Mouse (Mus musculus): Measurements from ENCODE around the gene Spin2f. TPM values are rescaled to one million over a fixed set of nuclear protein-coding genes. Genes with fewer than 3 reads are reported as not detected.
"Not testable (repeated sequence)": the region's sequence is repeated elsewhere in the genome, so short reads cannot be mapped to it uniquely, and the experiment has no call there.

The Spin2f gene
- total RNA-seq (2021): not detected
- long read RNA-seq, experiment 1: 0 reads
- long read RNA-seq, experiment 2: 0 reads

DNA sequence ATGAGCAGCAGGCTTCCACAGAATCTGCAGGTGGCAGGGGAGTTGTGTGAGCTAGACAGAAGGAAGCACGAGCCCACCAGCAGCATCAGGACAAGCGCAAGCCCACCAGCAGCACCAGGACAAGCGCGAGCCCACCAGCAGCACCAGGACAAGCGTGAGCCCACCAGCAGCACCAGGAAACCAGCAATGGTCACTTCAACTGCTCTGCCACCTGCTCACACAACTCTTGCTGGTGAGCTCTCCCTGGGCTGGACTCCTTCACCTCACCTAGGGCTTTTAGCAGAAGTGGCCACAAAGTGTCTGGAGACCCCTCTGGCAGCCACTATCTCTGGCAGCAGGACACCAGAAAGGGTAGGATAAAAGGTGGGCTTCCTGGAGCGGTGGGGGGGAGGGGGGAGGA is at the start of gene Spin2f:
Spin2f (plus strand) TSS at position 301 of the 400 bp plus-strand sequence.
- DNase-seq; H3K4me3 ChIP-seq; intact Hi-C loops (cut with DNase I); H3K27ac ChIP-seq: not testable (repeated sequence)

DNA sequence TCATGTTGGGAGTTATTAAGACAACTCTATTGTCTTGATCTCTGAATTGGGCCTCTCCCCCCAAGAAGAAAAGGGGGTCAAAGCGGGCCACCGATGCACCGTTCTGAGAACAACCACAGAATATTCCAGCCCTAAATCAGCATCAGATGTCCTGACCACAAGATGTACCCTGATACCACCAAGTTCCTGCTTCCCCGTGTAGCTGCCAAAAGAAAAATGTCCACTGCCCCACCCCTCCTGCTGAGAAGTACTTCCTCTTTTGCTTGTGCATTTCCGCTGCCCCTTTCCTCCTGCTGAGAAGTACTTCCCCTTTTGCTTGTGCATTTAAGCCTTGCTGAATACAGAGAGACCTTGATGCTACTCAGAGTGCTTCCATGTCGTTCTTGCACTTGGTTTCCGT is 41.6 kb upstream of the Spin2f start:
- intact Hi-C loops (cut with DNase I); H3K27ac ChIP-seq; DNase-seq; H3K4me3 ChIP-seq: not testable (repeated sequence)

DNA sequence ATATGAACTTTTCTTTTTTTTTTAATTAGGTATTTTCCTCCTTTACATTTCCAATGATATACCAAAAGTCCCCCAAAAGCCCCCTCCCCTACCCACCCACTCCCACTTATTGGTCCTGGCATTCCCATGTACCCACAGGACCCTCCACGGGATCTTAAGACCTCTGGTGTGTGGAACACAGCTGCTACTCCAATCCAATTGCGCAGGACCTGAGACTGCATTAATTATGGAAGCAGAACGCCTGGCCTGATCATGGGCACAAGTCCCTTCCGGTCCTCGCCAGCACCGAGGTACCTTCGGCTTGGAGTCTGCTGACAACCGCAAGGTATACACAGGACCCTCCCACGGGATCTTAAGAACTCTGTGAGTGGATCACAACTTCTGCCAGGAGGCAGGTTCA is 30.2 kb upstream of the Spin2f start:
- intact Hi-C loops (cut with DNase I); H3K27ac ChIP-seq; H3K4me3 ChIP-seq; DNase-seq: not testable (repeated sequence)

DNA sequence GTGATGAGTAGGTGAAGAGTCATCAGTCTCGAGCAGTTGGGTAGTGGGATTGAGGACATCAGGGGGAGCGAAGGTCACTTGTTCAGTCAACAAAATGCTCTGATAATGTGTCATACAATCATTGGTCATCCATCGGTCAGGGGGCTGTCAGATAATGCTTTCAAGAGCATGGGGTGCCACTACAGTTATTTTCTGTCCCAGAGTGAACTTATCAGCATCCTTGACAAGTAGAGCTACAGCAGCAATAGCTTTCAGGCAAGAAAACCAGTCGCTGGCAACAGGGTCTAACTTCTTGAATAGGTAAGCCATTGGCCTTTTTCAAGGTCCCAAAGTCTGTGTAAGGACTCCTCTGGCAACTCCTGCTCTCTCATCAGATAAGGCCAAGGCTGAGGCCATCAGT is 18.6 kb upstream of the Spin2f start:
- H3K4me3 ChIP-seq; intact Hi-C loops (cut with DNase I); DNase-seq; H3K27ac ChIP-seq: not testable (repeated sequence)

DNA sequence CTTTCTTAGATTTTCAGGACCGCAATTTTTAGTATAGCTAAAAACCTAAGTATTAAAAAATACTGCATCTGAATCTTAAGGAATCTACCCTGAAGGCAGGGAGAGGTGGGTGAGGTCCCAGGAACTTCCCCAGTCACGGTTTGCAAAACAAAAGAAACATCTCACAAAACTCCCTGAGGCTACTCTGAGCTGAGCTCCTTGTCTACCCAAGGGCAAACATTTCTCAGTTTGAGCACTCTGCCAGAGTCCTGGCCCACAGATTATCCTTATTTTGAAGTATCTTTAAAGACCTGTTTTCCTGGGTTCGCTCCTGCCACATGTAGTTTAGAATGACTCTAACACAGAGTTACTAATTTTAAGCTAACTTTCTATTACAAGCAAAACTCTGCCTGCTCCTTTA is 11.9 kb upstream of the Spin2f start:
- H3K4me3 ChIP-seq; H3K27ac ChIP-seq; intact Hi-C loops (cut with DNase I); DNase-seq: not testable (repeated sequence)

Other genes starting within 250 kb of the Spin2f start
- not detected for gene Btbd35f29, start 136.2 kb upstream of the Spin2f start, total RNA-seq (2021)
- gene Btbd35f26, start 82.6 kb downstream of the Spin2f start, total RNA-seq (2021): not detected
- gene Btbd35f19, start 130.0 kb downstream of the Spin2f start, total RNA-seq (2021): not detected